Mouse (Mus musculus) intestine, postnatal 0 days (tissue): ENCODE results near the gene Crocc. TPM values are rescaled to one million over a fixed set of nuclear protein-coding genes. Genes with fewer than 3 reads are reported as not detected.
A peak's percentile ranks its signal among the peaks of the same experiment; 100 is the strongest.

Source experiments
- ATAC-seq: fragments of 200-750 bp; cut with Nextera tagmentation; 2 replicates; pipeline ENCODE4 v1.8.0; 2017; ENCODE audit warnings: mild to moderate bottlenecking, moderate TSS enrichment, moderate library complexity
- H3K27ac ChIP-seq: fragments of 300-500 bp; sonication (generic); 2 replicates; pipeline ENCODE4 v1.5.1; 2014; ENCODE audit warnings: mild to moderate bottlenecking, low read depth, low read length, moderate library complexity
- H3K27me3 ChIP-seq: fragments of 300-500 bp; sonication (generic); replicated peaks from 2 replicates; pipeline ENCODE4 v1.6.1; 2014; ENCODE audit warnings: low read length, mixed read lengths; ENCODE audit not compliant: control insufficient read depth, insufficient read depth
- H3K36me3 ChIP-seq: fragments of 300-500 bp; sonication (generic); 2 replicates; pipeline ENCODE4 v1.6.1; 2014; ENCODE audit warnings: mild to moderate bottlenecking, moderate library complexity; ENCODE audit not compliant: control insufficient read depth, insufficient read depth
- H3K4me1 ChIP-seq: fragments of 300-500 bp; sonication (generic); replicated peaks from 2 replicates; pipeline ENCODE4 v1.6.1; 2014; ENCODE audit warnings: antibody characterized with exemption, low read length, mixed read lengths; ENCODE audit not compliant: control insufficient read depth, insufficient read depth
- H3K4me2 ChIP-seq: fragments of 300-500 bp; sonication (generic); replicated peaks from 2 replicates; pipeline ENCODE4 v1.6.1; 2014; ENCODE audit warnings: low read depth, mild to moderate bottlenecking, moderate library complexity
- H3K4me3 ChIP-seq: fragments of 300-500 bp; sonication (generic); 2 replicates; pipeline ENCODE4 v1.5.1; 2014; ENCODE audit warnings: low read depth, low read length
- H3K9ac ChIP-seq: fragments of 300-500 bp; sonication (generic); 2 replicates; pipeline ENCODE4 v1.6.1; 2014; ENCODE audit warnings: mild to moderate bottlenecking, low read depth, low read length
- H3K9me3 ChIP-seq: fragments of 300-500 bp; sonication (generic); 2 replicates; pipeline ENCODE4 v1.6.1; 2016; ENCODE audit warnings: mixed run types; ENCODE audit not compliant: control insufficient read depth
- CTCF ChIP-seq: sonication (generic); IDR thresholded peaks from 2 replicates; pipeline ENCODE4 v1.5.1; 2016; ENCODE audit warnings: low read depth, mild to moderate bottlenecking, control low read depth, antibody characterized with exemption, moderate library complexity
- WGBS: fragments of 180-500 bp; shearing (Covaris S2); extraction: QIAGEN DNeasy Blood & Tissue Kit; methylation state at CpG from one replicate; pipeline ENCODE4 v1.1.7; 2014; 5-methylcytosine and 5-hydroxymethylcytosine counted together
- polyA plus RNA-seq: library from polyadenylated mRNA; unstranded; fragments of >200 nt; fragmentation: Nextera tagmentation; extraction: Ambion mirVana; gene quantifications from 2 replicates; pipeline ENCODE4 v1.2.1, GENCODE M21; 2015

The Crocc gene
- polyA plus RNA-seq, 1 experiment from 2014 or later = 1.3 TPM

- no peak for TF ChIP-seq CTCF
- WGBS = 37% methylated on average over 4 of the region's 4 CpGs
- no peak overlapping the region for H3K9ac ChIP-seq
- no peak overlapping the region for H3K4me2 ChIP-seq
- H3K27me3 ChIP-seq = no peaks in the 10 kb centered on the region
- no peaks in the 10 kb centered on the region for H3K9me3 ChIP-seq
- no peak overlapping the region for H3K27ac ChIP-seq
- H3K4me1 ChIP-seq = no peaks in the 10 kb centered on the region
- no peak overlapping the region for H3K4me3 ChIP-seq
- no peak for ATAC-seq
- no peaks in the 10 kb centered on the region for H3K36me3 ChIP-seq
Observed at GRCm38 (mm10) chr4:141049476-141049835, 10.9 kb downstream of the Crocc start.

- no peak for ATAC-seq
Observed at GRCm38 (mm10) chr4:141048810-141049475, 11.4 kb downstream of the Crocc start.

GRCm38 (mm10) chr4:141044816-141045215, 15.5 kb downstream of the Crocc start:
- peak; percentile 58 for ATAC-seq
- no peaks in the 10 kb centered on the region for H3K4me1 ChIP-seq
- no peaks in the 10 kb centered on the region; the same call in 1 of the 2 replicates for H3K36me3 ChIP-seq
- H3K4me3 ChIP-seq = no peak overlapping the region
- no peak overlapping the region for H3K4me2 ChIP-seq
- peak; percentile 93 for TF ChIP-seq CTCF
- no peak overlapping the region for H3K27ac ChIP-seq
- no peaks in the 10 kb centered on the region for H3K27me3 ChIP-seq
- 20% methylated on average over 8 of the region's 8 CpGs for WGBS
- H3K9ac ChIP-seq = no peak overlapping the region
- H3K9me3 ChIP-seq = no peaks in the 10 kb centered on the region

More at GRCm38 (mm10) chr4:141048810-141049475, 11.4 kb downstream of the Crocc start:
- H3K4me3 ChIP-seq = no peak overlapping the region
- H3K4me2 ChIP-seq = no peak overlapping the region
- 87% methylated on average over 17 of the region's 17 CpGs for WGBS
- H3K9me3 ChIP-seq = no peaks in the 10 kb centered on the region
- H3K9ac ChIP-seq = no peak overlapping the region
- no peak overlapping the region for H3K27ac ChIP-seq
- H3K36me3 ChIP-seq = no peaks in the 10 kb centered on the region
- no peak for TF ChIP-seq CTCF
- H3K27me3 ChIP-seq = no peaks in the 10 kb centered on the region
- no peaks in the 10 kb centered on the region for H3K4me1 ChIP-seq

GRCm38 (mm10) chr4:141041117-141041516, 19.2 kb downstream of the Crocc start:
- ATAC-seq = no peak
- H3K36me3 ChIP-seq = no peaks in the 10 kb centered on the region; the same call in 1 of the 2 replicates
- no peaks in the 10 kb centered on the region for H3K4me1 ChIP-seq
- H3K4me2 ChIP-seq = no peak overlapping the region
- 51% methylated on average over 12 of the region's 12 CpGs for WGBS
- no peaks in the 10 kb centered on the region for H3K9me3 ChIP-seq
- no peak overlapping the region for H3K9ac ChIP-seq
- H3K27me3 ChIP-seq = no peaks in the 10 kb centered on the region
- TF ChIP-seq CTCF = no peak
- H3K4me3 ChIP-seq = no peak overlapping the region
- H3K27ac ChIP-seq = no peak overlapping the region

- Histone ChIP-seq H3K4me2 (no peak overlapping the region), H3K36me3 (peaks cover 18% of the 10 kb centered on the region; the same call in 1 of the 2 replicates), H3K27ac (no peak overlapping the region), H3K27me3 (no peaks in the 10 kb centered on the region), H3K9me3 (no peaks in the 10 kb centered on the region), H3K4me3 (no peak overlapping the region), H3K9ac (no peak overlapping the region), H3K4me1 (no peaks in the 10 kb centered on the region)
- peak; percentile 50; the same call in 1 of the 2 replicates for ATAC-seq
- peak; percentile 56 for TF ChIP-seq CTCF
- 62% methylated on average over 27 of the region's 27 CpGs for WGBS
Observed at GRCm38 (mm10) chr4:141033606-141034549, 26.5 kb downstream of the Crocc start.

- WGBS = 14% methylated on average over 6 of the region's 6 CpGs
- no peak overlapping the region for H3K4me3 ChIP-seq
- H3K27ac ChIP-seq = no peak overlapping the region
- peaks cover 26% of the 10 kb centered on the region; the same call in 1 of the 2 replicates for H3K36me3 ChIP-seq
- H3K9ac ChIP-seq = no peak overlapping the region
- TF ChIP-seq CTCF = peak; percentile 97
- H3K27me3 ChIP-seq = no peaks in the 10 kb centered on the region
- H3K9me3 ChIP-seq = no peaks in the 10 kb centered on the region
- H3K4me1 ChIP-seq = no peaks in the 10 kb centered on the region
- H3K4me2 ChIP-seq = no peak overlapping the region
- ATAC-seq = peak; percentile 29; the same call in 1 of the 2 replicates
Observed at GRCm38 (mm10) chr4:141031733-141032132, 28.6 kb downstream of the Crocc start.
